Mouse (Mus musculus): ENCODE results near the gene Adam15. TPM values are rescaled to one million over a fixed set of nuclear protein-coding genes. Genes with fewer than 3 reads are reported as not detected.

Adam15 gene
- polyA plus RNA-seq, 1 experiment = 68.5 TPM

- 78% methylated on average over 5 of the region's 5 CpGs for WGBS
- DNase-seq (ENCODE audit: low read depth, low spot score) = no peak
These were observed 35.5 kb downstream of the Adam15 start for GRCm38 (mm10) chr3:89314340-89314739.

GRCm38 (mm10) chr3:89308089-89308488 is 41.7 kb downstream of the Adam15 start:
- 3% methylated on average over 9 of the region's 9 CpGs for WGBS

GRCm38 (mm10) chr3:89305551-89306325 is 44.1 kb downstream of the Adam15 start:
- peak; percentile 89 for DNase-seq (ENCODE audit: low read depth, low spot score)

More at GRCm38 (mm10) chr3:89308089-89308488, 41.7 kb downstream of the Adam15 start:
- DNase-seq (ENCODE audit: low read depth, low spot score) = no peak

DNA sequence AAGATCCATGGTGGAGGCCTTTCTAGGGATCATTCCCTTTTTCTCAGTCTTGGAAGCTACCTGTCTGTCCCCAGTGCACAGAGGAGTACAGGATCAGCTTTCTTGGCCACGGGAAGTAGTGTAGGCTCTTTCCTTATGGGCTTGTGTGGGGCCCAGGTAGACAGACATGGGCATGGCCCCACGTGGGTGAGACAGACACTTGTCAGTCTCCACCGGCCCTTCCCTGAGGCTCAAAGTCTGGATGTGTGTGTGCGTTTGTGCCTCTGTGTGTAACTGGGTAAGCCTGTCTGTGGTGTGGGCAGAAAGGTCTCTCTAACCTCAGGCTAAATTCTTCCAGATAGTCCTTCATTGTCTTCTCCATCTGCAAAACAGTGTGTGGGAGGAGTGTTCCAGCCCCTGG is 44.7 kb downstream of the Adam15 start:
- DNase-seq (ENCODE audit: low read depth, low spot score) = no peak
- WGBS = 23% methylated on average over 4 of the region's 4 CpGs

More at GRCm38 (mm10) chr3:89305551-89306325, 44.1 kb downstream of the Adam15 start:
- WGBS = 33% methylated on average over 8 of the region's 8 CpGs

GRCm38 (mm10) chr3:89304440-89304839 is 45.4 kb downstream of the Adam15 start:
- no peak for DNase-seq (ENCODE audit: low read depth, low spot score)
- WGBS = 26% methylated on average over 6 of the region's 6 CpGs

DNA sequence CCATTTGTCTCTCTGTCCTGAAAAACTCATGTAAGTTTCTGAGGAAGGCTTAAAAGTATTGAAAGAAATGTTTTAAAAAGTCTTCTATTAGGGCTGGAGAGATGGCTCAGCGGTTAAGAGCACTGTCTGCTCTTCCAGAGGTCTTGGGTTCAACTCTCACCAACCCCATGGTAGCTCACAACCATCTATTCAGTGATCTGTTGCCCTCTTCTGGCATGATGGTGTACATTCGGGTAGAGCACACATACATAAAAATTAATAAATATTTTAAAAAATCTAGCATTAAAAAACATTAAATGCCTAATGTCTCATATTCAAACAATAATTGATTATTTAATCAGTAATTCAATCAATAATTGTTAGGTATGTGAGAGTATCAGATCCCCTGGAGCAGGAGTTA is 49.3 kb downstream of the Adam15 start:
- no peak for DNase-seq (ENCODE audit: low read depth, low spot score)
- 52% methylated on average over 2 of the region's 2 CpGs for WGBS

GRCm38 (mm10) chr3:89300071-89300470 is 49.7 kb downstream of the Adam15 start:
- WGBS = 15% methylated on average over 1 of the region's 1 CpGs
- no peak for DNase-seq (ENCODE audit: low read depth, low spot score)

GRCm38 (mm10) chr3:89299499-89299898 is 50.3 kb downstream of the Adam15 start:
- under 1% methylated on average over 14 of the region's 14 CpGs for WGBS
- no peak for DNase-seq (ENCODE audit: low read depth, low spot score)

DNA sequence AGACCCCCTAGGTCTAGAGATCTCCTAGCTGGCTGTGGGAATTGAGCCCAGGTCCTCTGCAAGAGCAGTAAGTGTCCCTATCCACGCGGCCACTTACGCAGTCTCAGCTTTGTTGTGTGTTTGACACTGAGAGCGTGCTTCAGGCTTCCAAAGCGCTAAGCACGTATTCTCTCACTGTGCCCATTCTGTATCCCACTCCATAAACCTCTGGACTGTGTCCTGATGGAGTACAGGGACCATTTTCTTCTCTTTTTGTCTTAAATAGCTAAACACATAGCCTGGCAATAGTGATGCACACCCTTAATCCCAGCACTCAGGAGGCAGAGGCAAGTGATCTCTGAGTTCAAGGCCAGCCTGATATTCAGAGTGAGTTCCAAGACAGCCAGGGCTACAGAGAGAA is 50.9 kb downstream of the Adam15 start:
- DNase-seq (ENCODE audit: low read depth, low spot score) = no peak
- WGBS = 80% methylated on average over 6 of the region's 6 CpGs

DNA sequence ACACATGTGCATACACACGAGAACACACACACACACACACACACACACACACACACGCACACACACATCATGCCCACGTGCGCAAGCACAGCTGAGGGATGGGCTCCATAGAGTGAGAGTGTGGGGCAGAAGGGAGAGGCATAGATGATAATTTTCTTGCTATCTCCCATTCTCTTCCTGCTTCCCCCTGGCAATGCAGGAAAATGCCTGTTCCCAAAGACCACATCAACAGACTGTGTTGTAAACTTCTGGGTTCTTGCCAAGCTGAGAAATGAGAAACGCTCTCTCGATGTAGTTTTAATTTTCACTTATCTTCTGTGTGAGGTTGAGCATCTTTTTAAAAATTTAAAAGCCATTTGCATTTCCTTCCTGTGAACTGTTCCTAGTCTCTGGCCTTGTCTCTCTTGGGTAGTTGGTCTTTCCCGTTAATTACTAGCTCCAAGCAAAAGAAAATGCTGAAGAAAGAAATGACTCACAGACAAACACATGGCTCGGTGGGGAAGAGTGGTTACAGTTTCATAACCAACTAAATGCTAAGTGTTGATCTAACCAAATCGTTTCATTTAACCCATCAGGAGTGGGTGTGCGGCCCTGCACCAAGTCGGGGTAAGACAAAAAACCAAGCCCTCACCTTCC is 52.9 kb downstream of the Adam15 start:
- no peak for DNase-seq (ENCODE audit: low read depth, low spot score)
- WGBS = 46% methylated on average over 11 of the region's 11 CpGs

DNA sequence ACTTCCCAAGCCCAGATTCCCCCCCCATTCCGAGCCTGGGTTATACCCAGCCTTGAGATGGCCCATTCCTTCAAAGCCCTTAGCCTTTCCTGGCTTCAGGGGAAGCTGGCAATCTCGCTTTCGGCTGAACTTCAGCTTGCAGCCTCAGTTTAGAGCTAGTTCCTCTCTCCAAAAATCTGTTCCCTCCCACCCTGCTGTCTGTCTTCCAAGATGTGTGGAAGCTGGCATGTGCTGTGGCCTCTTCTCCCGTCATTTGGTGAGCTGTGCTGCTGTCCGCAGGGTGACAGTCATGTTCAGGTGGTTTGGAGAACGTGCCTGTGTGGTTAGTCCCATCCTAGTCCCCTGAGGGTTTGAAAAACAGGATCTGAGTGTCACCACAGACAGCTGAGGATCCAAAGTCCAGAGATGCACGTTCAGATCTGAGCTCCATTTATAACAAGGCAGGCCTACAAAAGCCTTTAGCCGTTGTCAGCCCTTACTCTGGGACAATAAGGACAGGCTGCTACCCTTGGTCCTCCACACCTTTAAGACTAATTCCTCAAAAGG is 54.0 kb downstream of the Adam15 start:
- DNase-seq (ENCODE audit: low read depth, low spot score) = no peak
- WGBS = 63% methylated on average over 8 of the region's 8 CpGs

DNA sequence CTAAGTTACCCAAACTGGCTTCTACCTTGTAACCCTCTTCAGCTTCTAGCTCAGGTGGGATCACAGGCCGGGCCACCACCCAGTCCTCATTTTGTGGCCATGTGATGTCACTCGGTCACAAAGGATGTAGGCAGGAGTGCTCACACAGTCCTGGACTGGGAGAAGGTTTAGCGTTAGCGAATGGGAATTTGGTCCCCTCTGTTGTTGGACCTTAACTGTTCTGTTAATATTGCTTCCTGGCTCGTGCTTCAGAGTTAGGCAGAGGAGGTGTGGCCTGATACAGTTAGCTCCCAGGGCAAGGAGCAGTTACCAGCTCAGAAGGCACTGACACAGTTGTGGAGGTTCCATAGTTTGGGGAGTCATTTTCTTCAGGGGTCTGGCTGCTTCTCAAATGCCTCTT is 55.6 kb downstream of the Adam15 start:
- no peak for DNase-seq (ENCODE audit: low read depth, low spot score)
- 32% methylated on average over 5 of the region's 5 CpGs for WGBS

- 47% methylated on average over 11 of the region's 11 CpGs for WGBS
These were observed 56.4 kb downstream of the Adam15 start for GRCm38 (mm10) chr3:89293247-89293918.

DNA sequence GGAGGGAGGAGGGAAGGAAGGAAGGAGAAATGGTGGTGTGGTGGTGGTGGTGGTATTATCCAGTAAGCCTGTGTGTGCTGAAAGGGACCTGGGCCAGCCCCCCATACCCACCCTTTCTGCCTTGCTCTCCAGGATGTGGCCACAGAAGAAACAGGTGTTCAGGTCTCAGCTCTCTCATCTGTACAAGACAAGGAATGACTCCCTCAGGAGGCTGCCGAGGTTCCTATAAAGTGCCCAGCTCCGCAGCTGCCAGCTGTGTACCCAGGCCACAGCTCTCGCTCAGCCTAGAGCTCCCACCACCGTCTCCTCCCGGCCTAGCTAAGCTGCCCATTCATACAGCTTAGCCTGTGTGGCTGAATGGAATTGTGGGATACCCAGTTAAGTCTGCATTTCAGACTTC is 57.5 kb downstream of the Adam15 start:
- no peak for DNase-seq (ENCODE audit: low read depth, low spot score)
- WGBS = 72% methylated on average over 5 of the region's 5 CpGs

More at GRCm38 (mm10) chr3:89293247-89293918, 56.4 kb downstream of the Adam15 start:
- no peak for DNase-seq (ENCODE audit: low read depth, low spot score)

- WGBS = 76% methylated on average over 10 of the region's 10 CpGs
- no peak for DNase-seq (ENCODE audit: low read depth, low spot score)
These were observed 57.9 kb downstream of the Adam15 start for GRCm38 (mm10) chr3:89291874-89292273.

Other genes starting within 250 kb of the Adam15 start
- gene Gm43738, start 248.9 kb downstream of the Adam15 start, polyA plus RNA-seq (2012; rRNA removed) = not detected in 2 replicates
- 160 and 206 TPM in 2 replicates for gene Fdps, start 248.0 kb downstream of the Adam15 start, polyA plus RNA-seq (2012; rRNA removed)
- gene Pklr, start 213.9 kb downstream of the Adam15 start, polyA plus RNA-seq (2012; rRNA removed) = 181 and 448 TPM in 2 replicates
- 0.48 and 0.52 TPM in 2 replicates for gene Hcn3, start 189.8 kb downstream of the Adam15 start, polyA plus RNA-seq (2012; rRNA removed)
- gene Clk2, start 185.2 kb downstream of the Adam15 start, polyA plus RNA-seq (2012; rRNA removed) = 41.1 and 53.0 TPM in 2 replicates
- gene Scamp3, start 172.5 kb downstream of the Adam15 start, polyA plus RNA-seq (2012; rRNA removed) = 88.5 and 107 TPM in 2 replicates
- gene Fam189b, start 166.9 kb downstream of the Adam15 start, polyA plus RNA-seq (2012; rRNA removed) = 23.0 and 30.1 TPM in 2 replicates
- 88.5 and 99.3 TPM in 2 replicates for gene Gba, start 147.1 kb downstream of the Adam15 start, polyA plus RNA-seq (2012; rRNA removed)
- gene Thbs3, start 134.8 kb downstream of the Adam15 start, polyA plus RNA-seq (2012; rRNA removed) = 20.8 and 22.8 TPM in 2 replicates
- 171 and 186 TPM in 2 replicates for gene Mtx1, start 122.9 kb downstream of the Adam15 start, polyA plus RNA-seq (2012; rRNA removed)
- gene Muc1, start 120.9 kb downstream of the Adam15 start, polyA plus RNA-seq (2012; rRNA removed) = 0.99 and 1.6 TPM in 2 replicates
- 170 and 221 TPM in 2 replicates for gene Krtcap2, start 104.0 kb downstream of the Adam15 start, polyA plus RNA-seq (2012; rRNA removed)
- 2.1 TPM in 2 replicates for gene Trim46, start 103.7 kb downstream of the Adam15 start, polyA plus RNA-seq (2012; rRNA removed)
- 355 and 356 TPM in 2 replicates for gene Dpm3, start 90.6 kb downstream of the Adam15 start, polyA plus RNA-seq (2012; rRNA removed)
- gene Slc50a1, start 79.4 kb downstream of the Adam15 start, polyA plus RNA-seq (2012; rRNA removed) = 108 and 123 TPM in 2 replicates
- gene Efna1, start 68.9 kb downstream of the Adam15 start, polyA plus RNA-seq (2012; rRNA removed) = 78.0 and 93.8 TPM in 2 replicates
- 6.0 and 7.4 TPM in 2 replicates for gene Efna3, start 27.0 kb downstream of the Adam15 start, polyA plus RNA-seq (2012; rRNA removed)
- 14.5 and 14.6 TPM in 2 replicates for gene Efna4, start 12.0 kb downstream of the Adam15 start, polyA plus RNA-seq (2012; rRNA removed)
- gene Dcst2, start 12.0 kb upstream of the Adam15 start, polyA plus RNA-seq (2012; rRNA removed) = 0.15 and 0.60 TPM in 2 replicates
- gene Dcst1, start 15.3 kb upstream of the Adam15 start, polyA plus RNA-seq (2012; rRNA removed) = 3.1 and 6.7 TPM in 2 replicates
- gene Zbtb7b, start 44.8 kb upstream of the Adam15 start, polyA plus RNA-seq (2012; rRNA removed) = 92.6 and 151 TPM in 2 replicates
- gene Lenep, start 52.8 kb upstream of the Adam15 start, polyA plus RNA-seq (2012; rRNA removed) = not detected in 2 replicates
- 40.7 and 48.2 TPM in 2 replicates for gene Flad1, start 61.9 kb upstream of the Adam15 start, polyA plus RNA-seq (2012; rRNA removed)
- gene Cks1b, start 68.4 kb upstream of the Adam15 start, polyA plus RNA-seq (2012; rRNA removed) = 37.2 and 50.9 TPM in 2 replicates
- gene Shc1, start 68.4 kb upstream of the Adam15 start, polyA plus RNA-seq (2012; rRNA removed) = 60.3 and 84.0 TPM in 2 replicates
- gene Pygo2, start 80.2 kb upstream of the Adam15 start, polyA plus RNA-seq (2012; rRNA removed) = 30.8 and 39.3 TPM in 2 replicates
- 44.6 and 52.7 TPM in 2 replicates for gene Pbxip1, start 86.7 kb upstream of the Adam15 start, polyA plus RNA-seq (2012; rRNA removed)
- gene Pmvk, start 104.5 kb upstream of the Adam15 start, polyA plus RNA-seq (2012; rRNA removed) = 31.6 and 34.8 TPM in 2 replicates
- gene Kcnn3, start 170.2 kb upstream of the Adam15 start, polyA plus RNA-seq (2012; rRNA removed) = 2.4 and 5.3 TPM in 2 replicates

Measured in large intestine, adult 2 months (tissue).